8 mouse cellular contexts compared by ENCODE assay signal in genomic region chr7:96951281-96952051, GRCm38 (mm10). TPM values are rescaled to one million over a fixed set of nuclear protein-coding genes. Genes with fewer than 3 reads are reported as not detected.
DNase-seq lines count a peak whose midpoint lies in the region; ATAC-seq lines count a peak whose summit lies in the region.

Gene Nars2, plus strand, starts transcription at chr7:96951505.

- peak within 1 kb of the TSS; percentile 93 for H3K4me2 ChIP-seq in hindbrain, embryonic 15.5 days

- no peaks in the 10 kb centered on the region for H3K36me3 ChIP-seq in hindbrain, embryonic 15.5 days

- peak within 1 kb of the TSS; percentile 89 for H3K9ac ChIP-seq in hindbrain, embryonic 15.5 days

- peak within 1 kb of the TSS; percentile 98 for H3K4me3 ChIP-seq in hindbrain, embryonic 15.5 days

- H3K27me3 ChIP-seq in hindbrain, embryonic 15.5 days = no peaks in the 10 kb centered on the region

- DNase-seq in T-cell, adult 2 months (ENCODE audit: low spot score) = peak; percentile 92
- peak; percentile 90 for DNase-seq in cerebellum, postnatal 36 days
- DNase-seq in frontal cortex, postnatal 36 days (ENCODE audit: low spot score in 2 of 2) = peak; percentile 89 to 92
- peak; percentile 90 for DNase-seq in left cerebral cortex, adult 11 months (ENCODE audit: low spot score)
- peak; percentile 92 to 94 for DNase-seq in lung, postnatal 4 days
- peak; percentile 97 for DNase-seq in retina, postnatal 7 days (ENCODE audit: low read depth, low spot score)
- peak; percentile 68 for DNase-seq in urinary bladder, adult 2 months (ENCODE audit: low spot score)

- ATAC-seq in hindbrain, embryonic 15.5 days (ENCODE audit: low FRiP score, low read depth) = peak; percentile 100

- under 1% methylated on average over 62 of the region's 62 CpGs for WGBS in hindbrain, embryonic 15.5 days

- H3K9me3 ChIP-seq in hindbrain, embryonic 15.5 days = no peaks in the 10 kb centered on the region

- H3K27ac ChIP-seq in hindbrain, embryonic 15.5 days (replicated peaks) = peak within 1 kb of the TSS; percentile 88

- H3K4me1 ChIP-seq in hindbrain, embryonic 15.5 days (replicated peaks) = peaks cover 17% of the 10 kb centered on the region

RNA-seq across cellular contexts. Expression of gene Nars2, which starts in this region (rescaled TPM):
- 16.8 and 20.5 TPM in 2 replicates for polyA plus RNA-seq in hindbrain, embryonic 15.5 days (2015; fragmentation: Nextera tagmentation; extraction: Ambion mirVana)
- polyA plus RNA-seq in urinary bladder, adult 2 months (2012; rRNA removed) = 6.3 and 8.2 TPM in 2 replicates

Comparison
In these comparisons a context has a peak if more than half of its experiments do, and no peak if none do; other contexts are left out.
1. Peak in every context shown above with its lines: DNase-seq, ATAC-seq, H3K4me3 ChIP-seq and H3K27ac ChIP-seq.